Mouse (Mus musculus) midbrain, postnatal 0 days (tissue): ENCODE data around the gene Tefm. TPM values are rescaled to one million over a fixed set of nuclear protein-coding genes. Genes with fewer than 3 reads are reported as not detected.
A peak's percentile ranks its signal among the peaks of the same experiment; 100 is the strongest.

Experiments used
- ATAC-seq: fragments of 200-750 bp; cut with Nextera tagmentation; 2 replicates; pipeline ENCODE4 v1.8.0; 2017; ENCODE audit warnings: moderate number of reproducible peaks, mild to moderate bottlenecking, moderate TSS enrichment, moderate library complexity; ENCODE audit not compliant: low FRiP score
- DNase-seq: peaks from one replicate; pipeline ENCODE4 v3.0.0-alpha.2; 2015; ENCODE audit warnings: low spot score
- H3K27ac ChIP-seq: fragments of 300-500 bp; sonication (generic); 2 replicates; pipeline ENCODE4 v1.5.1; 2014; ENCODE audit warnings: low read depth, mild to moderate bottlenecking, low read length, mixed read lengths
- H3K27me3 ChIP-seq: fragments of 300-500 bp; sonication (generic); 2 replicates; pipeline ENCODE4 v1.6.1; 2014; ENCODE audit warnings: low read length, control low read depth, mixed read lengths; ENCODE audit not compliant: insufficient read depth
- H3K36me3 ChIP-seq: fragments of 300-500 bp; sonication (generic); 2 replicates; pipeline ENCODE4 v1.6.1; 2014; ENCODE audit warnings: low read length, control low read depth, mixed read lengths; ENCODE audit not compliant: insufficient read depth
- H3K4me1 ChIP-seq: fragments of 300-500 bp; sonication (generic); 2 replicates; pipeline ENCODE4 v1.6.1; 2014; ENCODE audit warnings: mild to moderate bottlenecking, control low read depth, antibody characterized with exemption, low read length, mixed read lengths; ENCODE audit not compliant: insufficient read depth
- H3K4me2 ChIP-seq: fragments of 300-500 bp; sonication (generic); 2 replicates; pipeline ENCODE4 v1.6.1; 2014; ENCODE audit warnings: low read depth, mild to moderate bottlenecking, low read length, mixed read lengths; ENCODE audit not compliant: poor library complexity, severe bottlenecking
- H3K4me3 ChIP-seq: fragments of 300-500 bp; sonication (generic); 2 replicates; pipeline ENCODE4 v1.5.1; 2014; ENCODE audit warnings: low read depth, mild to moderate bottlenecking, low read length, moderate library complexity
- H3K9ac ChIP-seq: fragments of 300-500 bp; sonication (generic); replicated peaks from 2 replicates; pipeline ENCODE4 v1.6.1; 2014; ENCODE audit warnings: mild to moderate bottlenecking, low read length, moderate library complexity, mixed read lengths; ENCODE audit not compliant: poor library complexity, severe bottlenecking
- H3K9me3 ChIP-seq: fragments of 300-500 bp; sonication (generic); 2 replicates; pipeline ENCODE4 v1.6.1; 2016; ENCODE audit warnings: low read length, control low read depth
- CTCF ChIP-seq: IDR thresholded peaks from 2 replicates; pipeline ENCODE4 v1.5.1; 2016; ENCODE audit warnings: antibody characterized with exemption, mild to moderate bottlenecking
- WGBS: fragments of 180-500 bp; shearing (Covaris S2); extraction: QIAGEN DNeasy Blood & Tissue Kit; methylation state at CpG from one replicate; pipeline ENCODE4 v1.1.7; 2014; 5-methylcytosine and 5-hydroxymethylcytosine counted together
- polyA plus RNA-seq: library from polyadenylated mRNA; unstranded; fragments of >200 nt; fragmentation: Nextera tagmentation; extraction: Ambion mirVana; gene quantifications from 2 replicates; pipeline ENCODE4 v1.2.1, GENCODE M21; 2015
- total RNA-seq: library from RNA; depleted of rRNA; stranded (reverse); fragments of >200 nt; gene quantifications from 2 replicates; pipeline ENCODE4 v1.2.3, GENCODE M21; 2014; rRNA removed

Gene Tefm
- total and polyA plus RNA-seq, 2 experiments from 2014 or later: 9.5 to 18.5 TPM

- 95% methylated on average over 3 of the region's 3 CpGs for WGBS
- H3K4me2 ChIP-seq: no peak overlapping the region
- no peaks in the 10 kb centered on the region for H3K27me3 ChIP-seq
- no peaks in the 10 kb centered on the region for H3K9me3 ChIP-seq
- H3K27ac ChIP-seq: no peak overlapping the region
- no peak overlapping the region for H3K4me3 ChIP-seq
- ATAC-seq (no peak), DNase-seq (no peak)
- H3K9ac ChIP-seq: no peak overlapping the region
- TF ChIP-seq CTCF: no peak
- H3K4me1 ChIP-seq: no peaks in the 10 kb centered on the region
- H3K36me3 ChIP-seq: peaks cover 17% of the 10 kb centered on the region
These were observed 43.4 kb downstream of the Tefm start for GRCm38 (mm10) chr11:80098444-80099056.

DNA sequence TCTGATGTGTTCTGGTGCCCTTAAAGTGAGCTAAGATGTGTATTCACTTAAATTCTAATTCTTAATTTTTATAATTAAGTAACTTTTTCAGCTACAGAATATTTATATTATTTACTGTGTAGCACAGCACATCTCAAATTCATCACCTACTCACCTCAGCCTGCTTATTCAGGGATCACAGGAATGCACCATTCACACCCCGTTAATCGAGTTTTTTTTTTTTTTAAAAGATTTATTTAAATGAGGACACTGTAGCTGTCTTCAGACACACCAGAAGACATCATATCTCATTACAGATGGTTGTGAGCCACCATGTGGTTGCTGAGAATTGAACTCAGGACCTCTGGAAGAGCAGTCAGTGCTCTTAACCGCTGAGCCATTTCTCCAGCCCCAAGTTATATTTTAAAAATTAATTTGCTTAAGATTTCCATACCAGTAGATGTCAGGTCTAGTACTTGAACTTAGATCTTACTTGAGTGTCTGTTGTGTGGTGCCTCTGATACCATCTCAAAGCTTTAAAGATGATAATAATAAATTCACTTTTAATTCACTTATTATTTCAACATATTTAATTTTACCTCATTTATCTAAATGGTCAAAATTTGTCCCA, 51.3 kb downstream of the Tefm start:
- WGBS: 57% methylated on average over 3 of the region's 3 CpGs

DNA sequence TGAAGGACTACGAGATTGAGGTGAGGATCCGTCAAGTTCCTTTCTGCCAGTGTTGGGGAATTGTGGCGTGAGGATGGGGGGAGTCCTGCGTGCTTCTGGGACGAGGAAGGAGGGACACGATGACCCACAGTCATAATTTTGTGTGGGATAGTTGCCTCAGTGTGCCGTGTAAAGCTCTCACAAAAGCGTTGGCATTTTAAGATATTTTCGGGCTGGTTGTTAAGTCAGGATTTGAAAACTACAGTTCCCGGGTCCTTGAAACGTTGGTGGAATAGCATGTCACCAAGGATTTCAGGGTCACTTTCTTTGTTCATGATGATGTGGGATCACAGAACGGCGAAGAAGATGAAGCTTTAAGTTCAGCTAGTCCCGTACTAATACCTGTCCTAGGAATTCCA, 52.2 kb downstream of the Tefm start:
- Histone ChIP-seq H3K27me3 (no peaks in the 10 kb centered on the region), H3K36me3 (no peaks in the 10 kb centered on the region), H3K27ac (no peak overlapping the region), H3K4me3 (peak overlapping the region; percentile 61), H3K9me3 (no peaks in the 10 kb centered on the region), H3K4me2 (peak overlapping the region; percentile 86), H3K9ac (peak overlapping the region; percentile 56), H3K4me1 (0 out of 2 replicates have a peak, but pooled peaks cover 5% of the 10 kb centered on the region)
- TF ChIP-seq CTCF: no peak
- DNase-seq: no peak
- no peak for ATAC-seq
- WGBS: under 1% methylated on average over 14 of the region's 14 CpGs

More for the DNA sequence above, 51.3 kb downstream of the Tefm start:
- no peaks in the 10 kb centered on the region for H3K9me3 ChIP-seq
- H3K9ac ChIP-seq: no peak overlapping the region
- H3K4me3 ChIP-seq: no peak overlapping the region
- H3K36me3 ChIP-seq: no peaks in the 10 kb centered on the region
- DNase-seq: no peak
- H3K27me3 ChIP-seq: no peaks in the 10 kb centered on the region
- no peak for TF ChIP-seq CTCF
- no peak overlapping the region for H3K27ac ChIP-seq
- no peak for ATAC-seq
- peak overlapping the region; percentile 86; the same call in 1 of the 2 replicates for H3K4me2 ChIP-seq
- 0 out of 2 replicates have a peak, but pooled peaks cover 5% of the 10 kb centered on the region for H3K4me1 ChIP-seq

GRCm38 (mm10) chr11:80088917-80089816, 52.8 kb downstream of the Tefm start, which contains the start of gene Atad5:
Gene Atad5 (plus strand): TSS chr11:80089400.
- 6% methylated on average over 57 of the region's 57 CpGs for WGBS
- no peak for TF ChIP-seq CTCF
- no peak within 1 kb of the TSS for H3K27ac ChIP-seq

GRCm38 (mm10) chr11:80086844-80087243, 55.1 kb downstream of the Tefm start:
- H3K9ac ChIP-seq: no peak overlapping the region
- no peaks in the 10 kb centered on the region for H3K36me3 ChIP-seq
- no peak overlapping the region for H3K4me3 ChIP-seq
- TF ChIP-seq CTCF: peak; percentile 80
- ATAC-seq: no peak
- peak; percentile 84 for DNase-seq
- no peak overlapping the region for H3K27ac ChIP-seq
- H3K4me2 ChIP-seq: no peak overlapping the region
- WGBS: 13% methylated on average over 5 of the region's 5 CpGs
- H3K9me3 ChIP-seq: no peaks in the 10 kb centered on the region
- 0 out of 2 replicates have a peak, but pooled peaks cover 5% of the 10 kb centered on the region for H3K4me1 ChIP-seq
- no peaks in the 10 kb centered on the region for H3K27me3 ChIP-seq

More at GRCm38 (mm10) chr11:80088917-80089816, 52.8 kb downstream of the Tefm start, which contains the start of gene Atad5:
- Histone ChIP-seq H3K4me2 (peak within 1 kb of the TSS; percentile 86), H3K27me3 (no peaks in the 10 kb centered on the region), H3K9ac (peak within 1 kb of the TSS; percentile 56), H3K36me3 (no peaks in the 10 kb centered on the region), H3K4me3 (peak within 1 kb of the TSS; percentile 61), H3K9me3 (no peaks in the 10 kb centered on the region), H3K4me1 (0 out of 2 replicates have a peak, but pooled peaks cover 5% of the 10 kb centered on the region)
- 0 out of 2 replicates have a peak, but pooled peaks have one; percentile 60 for ATAC-seq
- peak; percentile 89 for DNase-seq

Other genes starting within 250 kb of the Tefm start
- gene Utp6, start 179.8 kb downstream of the Tefm start, total RNA-seq: 24.7 and 27.1 TPM in 2 replicates
- 18.9 and 21.0 TPM in 2 replicates for gene Utp6, start 179.8 kb downstream of the Tefm start, polyA plus RNA-seq
- 18.7 and 22.3 TPM in 2 replicates for gene Suz12, start 149.1 kb downstream of the Tefm start, total RNA-seq
- gene Suz12, start 149.1 kb downstream of the Tefm start, polyA plus RNA-seq: 6.4 and 9.2 TPM in 2 replicates
- gene Crlf3, start 61.2 kb downstream of the Tefm start, total RNA-seq: 9.7 and 10.0 TPM in 2 replicates
- gene Crlf3, start 61.2 kb downstream of the Tefm start, polyA plus RNA-seq: 8.7 and 9.7 TPM in 2 replicates
- gene Atad5, start 52.8 kb downstream of the Tefm start, total RNA-seq: 5.6 and 8.0 TPM in 2 replicates
- gene Atad5, start 52.8 kb downstream of the Tefm start, polyA plus RNA-seq: 3.1 and 3.3 TPM in 2 replicates
- gene Adap2, start 11.9 kb upstream of the Tefm start, total RNA-seq: 5.7 and 11.2 TPM in 2 replicates
- gene Adap2, start 11.9 kb upstream of the Tefm start, polyA plus RNA-seq: 4.0 and 4.2 TPM in 2 replicates
- 3.0 and 3.7 TPM in 2 replicates for gene Rnf135, start 41.7 kb upstream of the Tefm start, total RNA-seq
- 3.3 and 4.2 TPM in 2 replicates for gene Rnf135, start 41.7 kb upstream of the Tefm start, polyA plus RNA-seq
- gene Rhot1, start 66.8 kb upstream of the Tefm start, total RNA-seq: 69.5 and 74.9 TPM in 2 replicates
- 55.1 and 56.1 TPM in 2 replicates for gene Rhot1, start 66.8 kb upstream of the Tefm start, polyA plus RNA-seq
- gene Rhbdl3, start 158.7 kb upstream of the Tefm start, total RNA-seq: 1.9 and 5.7 TPM in 2 replicates
- gene Rhbdl3, start 158.7 kb upstream of the Tefm start, polyA plus RNA-seq: 1.4 and 1.7 TPM in 2 replicates
- 25.2 and 32.4 TPM in 2 replicates for gene 5730455P16Rik, start 235.9 kb upstream of the Tefm start, total RNA-seq
- 37.4 and 50.6 TPM in 2 replicates for gene 5730455P16Rik, start 235.9 kb upstream of the Tefm start, polyA plus RNA-seq
- 243 and 245 TPM in 2 replicates for gene Zfp207, start 241.1 kb upstream of the Tefm start, total RNA-seq
- 131 and 147 TPM in 2 replicates for gene Zfp207, start 241.1 kb upstream of the Tefm start, polyA plus RNA-seq